Comparison of ENCODE assay signal across 24 mouse cellular contexts in genomic region chr7:50514830-50515229, GRCm38 (mm10).
DNase-seq lines count a peak whose midpoint lies in the region; ATAC-seq lines count a peak whose summit lies in the region.
"Had no signal": no experiment of that assay in that cellular context is flagged by ENCODE, and none has a peak within 500 bp of the region (broad histone marks: within the 10 kb centered on the region; RNA-seq: fewer than 3 reads in every experiment).

No protein-coding gene starts in this region.

- no peak overlapping the region for H3K9ac ChIP-seq in forebrain, embryonic 11.5 days (ENCODE audit: low read length)
- H3K9ac ChIP-seq in forebrain, embryonic 14.5 days (ENCODE audit: low read length), result no peak overlapping the region
- no peak overlapping the region for H3K9ac ChIP-seq in intestine, embryonic 16.5 days (ENCODE audit: low read depth, low read length)
- H3K9ac ChIP-seq: embryonic facial prominence, embryonic 12.5 days; embryonic facial prominence, embryonic 15.5 days; heart, embryonic 13.5 days; hindbrain, embryonic 14.5 days had no signal

- WGBS in forebrain, embryonic 11.5 days, result 47% methylated on average over 3 of the region's 3 CpGs
- WGBS in forebrain, embryonic 10.5 days, result 82% methylated on average over 3 of the region's 3 CpGs
- WGBS in forebrain, embryonic 14.5 days, result 25% methylated on average over 3 of the region's 3 CpGs
- WGBS in intestine, embryonic 16.5 days, result 86% methylated on average over 3 of the region's 3 CpGs

- H3K27ac ChIP-seq in forebrain, embryonic 11.5 days (ENCODE audit: low read depth, low read length), result no peak overlapping the region
- no peak overlapping the region for H3K27ac ChIP-seq in forebrain, embryonic 10.5 days
- H3K27ac ChIP-seq in forebrain, embryonic 14.5 days (ENCODE audit: low read depth, low read length), result no peak overlapping the region
- no peak overlapping the region for H3K27ac ChIP-seq in intestine, embryonic 16.5 days (ENCODE audit: low read length)
- H3K27ac ChIP-seq: embryonic facial prominence, embryonic 12.5 days; embryonic facial prominence, embryonic 15.5 days; heart, adult 2 months; heart, embryonic 10.5 days; heart, embryonic 13.5 days; hindbrain, embryonic 14.5 days; hindbrain, postnatal 0 days had no signal

- H3K36me3 ChIP-seq in forebrain, embryonic 11.5 days (ENCODE audit: control insufficient read depth, insufficient read depth, low read length), result no peaks in the 10 kb centered on the region
- no peaks in the 10 kb centered on the region for H3K36me3 ChIP-seq in forebrain, embryonic 10.5 days (replicated peaks)
- H3K36me3 ChIP-seq in forebrain, embryonic 14.5 days (ENCODE audit: control insufficient read depth, insufficient read depth, low read length), result no peaks in the 10 kb centered on the region
- no peaks in the 10 kb centered on the region for H3K36me3 ChIP-seq in intestine, embryonic 16.5 days (ENCODE audit: control insufficient read depth, insufficient read depth, low read length)
- H3K36me3 ChIP-seq: embryonic facial prominence, embryonic 12.5 days; embryonic facial prominence, embryonic 15.5 days; heart, embryonic 10.5 days; heart, embryonic 13.5 days had no signal

- DNase-seq in forebrain, embryonic 11.5 days (ENCODE audit: low spot score), result no peak
- DNase-seq in forebrain, embryonic 10.5 days (ENCODE audit: extremely low spot score, low spot score), result no peak
- peak; percentile 37 for DNase-seq in forebrain, embryonic 14.5 days (ENCODE audit: low spot score)
- DNase-seq in retina, embryonic 14.5 days (ENCODE audit: low spot score), result peak; percentile 37
- DNase-seq in layer of hippocampus, adult 11-12 months (ENCODE audit: low spot score), result no peak
- DNase-seq: adrenal gland, adult 8-10 months; adrenal gland, postnatal 25 days; cerebellum, adult 18-20 months; cerebellum, adult 9-10 months; cerebellum, postnatal 14 days; gastrocnemius, postnatal 10 days; gastrocnemius, postnatal 36 days; heart, adult 2 months; heart, postnatal 14 days; heart, postnatal 4 days; kidney, adult 11 months had no signal

- H3K4me3 ChIP-seq in forebrain, embryonic 11.5 days (ENCODE audit: low read depth, low read length), result no peak overlapping the region
- no peak overlapping the region for H3K4me3 ChIP-seq in forebrain, embryonic 10.5 days
- no peak overlapping the region for H3K4me3 ChIP-seq in forebrain, embryonic 14.5 days (ENCODE audit: low read depth, low read length)
- H3K4me3 ChIP-seq in intestine, embryonic 16.5 days (ENCODE audit: low read length), result no peak overlapping the region
- H3K4me3 ChIP-seq: embryonic facial prominence, embryonic 12.5 days; embryonic facial prominence, embryonic 15.5 days; heart, adult 2 months; heart, embryonic 10.5 days; heart, embryonic 13.5 days had no signal

- H3K4me2 ChIP-seq in forebrain, embryonic 11.5 days (ENCODE audit: low read depth, low read length, severe bottlenecking), result no peak overlapping the region
- no peak overlapping the region for H3K4me2 ChIP-seq in forebrain, embryonic 14.5 days (ENCODE audit: low read length)
- no peak overlapping the region for H3K4me2 ChIP-seq in intestine, embryonic 16.5 days (ENCODE audit: low read depth, low read length)
- H3K4me2 ChIP-seq: embryonic facial prominence, embryonic 12.5 days; embryonic facial prominence, embryonic 15.5 days; heart, embryonic 13.5 days; hindbrain, embryonic 14.5 days had no signal

- no peaks in the 10 kb centered on the region for H3K4me1 ChIP-seq in forebrain, embryonic 11.5 days (replicated peaks; ENCODE audit: control insufficient read depth, insufficient read depth, low read length)
- H3K4me1 ChIP-seq in forebrain, embryonic 10.5 days, result 0 out of 2 replicates have a peak, but pooled peaks cover 4% of the 10 kb centered on the region
- H3K4me1 ChIP-seq in forebrain, embryonic 14.5 days (ENCODE audit: control insufficient read depth, insufficient read depth, low read length), result no peaks in the 10 kb centered on the region
- H3K4me1 ChIP-seq in intestine, embryonic 16.5 days (ENCODE audit: control insufficient read depth, insufficient read depth, low read length), result no peaks in the 10 kb centered on the region
- H3K4me1 ChIP-seq: embryonic facial prominence, embryonic 12.5 days; embryonic facial prominence, embryonic 15.5 days; heart, embryonic 10.5 days; heart, embryonic 13.5 days had no signal

- no peaks in the 10 kb centered on the region for H3K9me3 ChIP-seq in forebrain, embryonic 11.5 days (ENCODE audit: control insufficient read depth, low read length)
- no peaks in the 10 kb centered on the region for H3K9me3 ChIP-seq in forebrain, embryonic 10.5 days
- no peaks in the 10 kb centered on the region for H3K9me3 ChIP-seq in forebrain, embryonic 14.5 days (replicated peaks; ENCODE audit: control insufficient read depth, low read length)
- H3K9me3 ChIP-seq in intestine, embryonic 16.5 days (ENCODE audit: control insufficient read depth, low read length), result no peaks in the 10 kb centered on the region
- H3K9me3 ChIP-seq: embryonic facial prominence, embryonic 12.5 days; embryonic facial prominence, embryonic 15.5 days; heart, embryonic 10.5 days; heart, embryonic 13.5 days had no signal

- no peaks in the 10 kb centered on the region for H3K27me3 ChIP-seq in forebrain, embryonic 11.5 days (ENCODE audit: control insufficient read depth, insufficient read depth, low read length)
- H3K27me3 ChIP-seq in forebrain, embryonic 10.5 days (ENCODE audit: poor library complexity, severe bottlenecking), result no peaks in the 10 kb centered on the region
- H3K27me3 ChIP-seq in forebrain, embryonic 14.5 days (replicated peaks; ENCODE audit: control insufficient read depth, insufficient read depth, low read length), result no peaks in the 10 kb centered on the region
- H3K27me3 ChIP-seq in intestine, embryonic 16.5 days (replicated peaks; ENCODE audit: control insufficient read depth, insufficient read depth, low read length), result no peaks in the 10 kb centered on the region
- H3K27me3 ChIP-seq: embryonic facial prominence, embryonic 12.5 days; embryonic facial prominence, embryonic 15.5 days; heart, embryonic 13.5 days had no signal

- ATAC-seq in forebrain, embryonic 11.5 days (replicated peaks; ENCODE audit: low FRiP score), result peak; percentile 69; the same call in 1 of the 2 replicates
- ATAC-seq in forebrain, embryonic 14.5 days, result peak; percentile 72
- ATAC-seq in intestine, embryonic 16.5 days, result no peak
- ATAC-seq: activated CD4-positive, CD25-positive, alpha-beta regulatory T cell, adult 4 months; hindbrain, postnatal 0 days had no signal

Comparison
In these comparisons a context has a peak if more than half of its experiments do, and no peak if none do; other contexts are left out.
1. DNase-seq: peak in forebrain, embryonic 14.5 days (single experiment) and retina, embryonic 14.5 days (single experiment); none in forebrain, embryonic 11.5 days (single experiment), forebrain, embryonic 10.5 days (single experiment) and layer of hippocampus, adult 11-12 months (single experiment).